Mouse (Mus musculus) monocyte, adult 5-6 weeks (primary cell): ENCODE data around the gene Nek4. TPM values are rescaled to one million over a fixed set of nuclear protein-coding genes. Genes with fewer than 3 reads are reported as not detected.

Source experiments
- ATAC-seq: fragments of 153-309, 156-312 bp; replicated peaks from 2 replicates; pipeline ENCODE4 v1.8.0; 2017; ENCODE audit warnings: mild to moderate bottlenecking; ENCODE audit not compliant: low TSS enrichment, insufficient number of reproducible peaks, severe bottlenecking, poor library complexity, low FRiP score
- total RNA-seq: library from RNA; stranded (forward); fragments of 200-1000, 200-491, 200-594 nt; gene quantifications from 3 replicates; pipeline ENCODE4 v1.2.3, GENCODE M21; 2017

The Nek4 gene
- total RNA-seq, 1 experiment from 2014 or later, result 5.3 TPM

DNA sequence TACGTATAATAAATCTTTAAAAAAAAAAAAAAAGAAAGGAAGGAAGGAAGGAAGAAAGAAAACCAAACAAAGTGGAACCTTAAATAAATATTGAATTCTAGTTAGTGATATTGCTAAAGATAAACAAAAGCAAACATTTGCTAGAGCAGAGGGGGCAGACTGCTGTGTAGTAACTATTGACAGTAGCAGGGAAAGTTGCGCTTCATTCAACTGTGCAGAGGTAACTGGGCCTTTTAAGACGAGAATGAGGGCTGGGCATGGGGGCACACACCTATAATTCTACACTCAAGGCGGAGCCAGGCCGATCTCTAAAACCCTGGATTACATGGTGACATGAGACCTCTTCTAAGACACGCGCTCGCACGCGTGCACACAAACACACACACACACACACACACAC lies 1.2 kb upstream of the Nek4 start:
- no peak for ATAC-seq

DNA sequence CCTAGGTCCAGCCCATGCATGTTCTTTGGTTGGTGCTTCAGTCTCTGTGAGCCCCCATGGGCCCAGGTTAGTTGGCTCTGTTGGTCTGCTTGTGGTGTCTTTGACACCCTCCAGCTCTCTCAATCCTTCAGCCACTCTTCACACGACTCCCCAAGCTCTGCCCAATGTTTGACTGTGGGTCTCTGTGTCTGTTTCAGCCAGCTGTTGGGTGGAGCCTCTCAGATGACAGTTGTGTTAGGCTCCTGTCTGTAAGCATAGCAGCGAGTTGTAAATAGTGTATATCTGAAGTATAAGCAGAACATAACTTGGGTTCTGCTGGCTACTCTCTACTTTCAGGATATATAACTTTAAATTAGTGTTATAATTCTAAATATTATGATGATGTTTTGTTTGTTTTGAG lies 7.3 kb downstream of the Nek4 start:
- ATAC-seq, result no peak

DNA sequence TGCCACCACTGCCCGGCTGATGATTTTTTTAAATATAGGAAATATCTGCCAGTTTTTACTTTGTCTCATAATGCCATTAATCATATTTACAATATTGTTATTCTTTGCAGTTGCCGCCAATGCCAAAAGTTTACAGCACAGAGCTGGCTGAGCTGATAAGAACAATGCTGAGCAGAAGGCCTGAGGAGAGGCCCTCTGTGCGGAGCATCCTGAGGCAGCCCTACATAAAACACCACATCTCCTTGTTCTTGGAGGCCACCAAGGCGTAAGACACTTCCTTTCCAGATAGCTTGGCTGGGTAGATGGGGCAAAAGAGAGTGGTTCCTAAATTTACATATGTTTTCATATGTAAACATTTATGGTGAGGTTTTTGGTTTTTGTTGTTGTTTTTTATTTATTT lies 7.9 kb downstream of the Nek4 start:
- no peak for ATAC-seq

- no peak for ATAC-seq
Observed at GRCm38 (mm10) chr14:30960366-30960765, 9.2 kb downstream of the Nek4 start.

DNA sequence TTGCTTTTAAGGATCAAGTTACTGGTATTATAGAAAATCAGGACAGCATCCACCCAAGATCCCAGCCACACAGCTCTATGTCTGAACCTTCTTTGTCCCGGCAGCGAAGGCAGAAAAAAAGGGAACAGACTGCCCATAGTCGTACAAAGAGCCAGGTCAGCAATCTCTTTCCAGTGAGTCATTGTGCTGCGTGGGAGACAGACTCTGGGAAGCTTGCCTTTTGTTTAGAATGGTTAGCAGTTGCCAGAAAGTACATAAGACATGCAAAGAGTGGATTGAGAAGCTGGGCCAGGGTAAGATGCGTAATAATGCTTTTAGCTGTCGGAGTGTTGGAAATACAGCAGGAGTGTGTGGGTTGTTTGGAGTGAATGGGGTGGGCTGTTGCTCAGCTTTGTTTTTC lies 23.0 kb downstream of the Nek4 start:
- no peak for ATAC-seq

DNA sequence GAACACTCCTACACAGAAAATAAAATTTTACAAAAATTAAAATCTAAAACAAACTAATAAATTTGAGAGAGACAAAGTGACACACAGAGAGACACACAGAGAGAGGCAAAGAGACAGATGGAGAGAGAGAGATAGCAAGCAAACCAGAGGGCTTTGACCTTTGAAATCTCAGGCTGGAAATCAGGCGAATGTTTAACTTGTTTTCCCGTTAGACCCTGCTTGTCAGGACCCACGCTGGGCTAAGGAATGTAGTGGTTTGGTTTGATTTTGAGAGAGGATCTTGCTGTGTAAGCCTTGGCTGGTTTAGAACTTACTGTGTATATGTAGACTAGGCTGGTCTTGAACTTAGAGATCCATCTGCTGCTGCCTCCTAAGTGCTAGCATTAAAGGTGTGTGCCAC lies 25.0 kb downstream of the Nek4 start:
- no peak for ATAC-seq

- ATAC-seq, result no peak
Observed at GRCm38 (mm10) chr14:30996417-30996816, 45.2 kb downstream of the Nek4 start.

DNA sequence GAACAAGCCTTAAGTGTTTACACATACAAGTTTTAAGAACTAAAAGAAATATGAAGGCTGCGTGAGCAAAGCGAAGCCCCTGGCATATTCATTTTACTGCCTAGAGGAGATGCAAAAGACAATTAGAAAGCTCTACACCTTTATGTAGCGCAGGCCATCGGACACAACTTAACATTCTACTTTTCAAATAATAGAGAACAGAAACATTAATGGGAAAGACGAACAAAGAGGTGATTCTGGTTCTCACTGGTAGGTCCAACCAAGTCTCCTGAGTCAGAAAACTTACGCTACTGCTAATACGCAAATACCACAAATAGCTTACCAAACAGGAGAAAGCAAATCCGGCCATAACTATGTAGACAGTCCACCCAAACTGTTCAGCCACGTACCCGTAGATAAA lies 49.2 kb downstream of the Nek4 start:
- ATAC-seq, result no peak

- no peak for ATAC-seq
Observed at GRCm38 (mm10) chr14:31000816-31001306, 49.7 kb downstream of the Nek4 start.

DNA sequence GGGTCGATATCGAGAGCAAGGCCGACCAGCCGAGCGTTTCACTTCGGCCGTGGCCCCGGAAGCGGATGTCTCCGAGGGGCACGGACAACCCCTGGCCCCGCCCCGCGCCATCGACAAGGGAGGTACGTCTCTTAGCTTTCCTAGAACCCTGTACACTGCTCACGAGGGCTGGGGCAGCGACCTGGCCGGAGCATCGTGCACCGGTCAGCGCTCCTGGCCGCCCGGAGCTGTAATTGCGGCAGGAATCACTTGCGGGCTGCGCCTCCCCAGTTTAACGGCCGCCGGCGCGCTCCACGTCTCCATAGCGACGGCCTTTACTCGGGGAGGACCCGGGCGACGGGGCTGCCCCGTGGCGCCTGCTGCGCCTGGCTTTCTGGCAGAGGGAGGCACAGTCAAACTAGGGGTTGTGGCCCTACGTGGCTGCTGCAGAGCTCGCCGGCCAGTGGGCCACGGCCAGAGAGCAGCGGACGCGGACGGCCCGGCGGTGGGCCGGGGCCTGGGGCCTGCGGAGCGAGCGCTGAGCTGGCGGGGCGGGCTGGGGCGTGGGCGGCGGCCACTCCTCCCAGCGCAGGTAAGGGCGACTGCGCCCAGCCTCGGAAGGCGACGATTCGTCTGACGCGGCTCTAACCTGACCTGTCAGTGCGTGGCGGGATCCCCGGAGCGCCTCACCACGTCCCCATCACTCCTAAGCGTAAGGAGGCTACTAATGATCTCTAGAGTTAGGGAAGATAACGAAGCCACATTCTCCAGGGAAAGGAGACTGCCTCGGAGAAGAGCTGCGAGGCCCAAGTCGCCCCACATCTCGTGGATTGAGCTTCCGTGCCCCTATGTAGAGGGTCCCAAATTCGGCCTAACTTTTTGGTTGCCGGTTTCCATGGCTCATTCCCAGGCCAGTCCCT lies 50.4 kb downstream of the Nek4 start, which contains the start of the genes Glt8d1 and Spcs1:
Gene Glt8d1, plus strand, starts transcription at position 94 of the 899 bp plus-strand sequence.
Gene Spcs1, minus strand, starts transcription at position 366 of the 899 bp plus-strand sequence.
- ATAC-seq, result peak; percentile 84

- no peak for ATAC-seq
Observed at GRCm38 (mm10) chr14:31004527-31004926, 53.4 kb downstream of the Nek4 start.

DNA sequence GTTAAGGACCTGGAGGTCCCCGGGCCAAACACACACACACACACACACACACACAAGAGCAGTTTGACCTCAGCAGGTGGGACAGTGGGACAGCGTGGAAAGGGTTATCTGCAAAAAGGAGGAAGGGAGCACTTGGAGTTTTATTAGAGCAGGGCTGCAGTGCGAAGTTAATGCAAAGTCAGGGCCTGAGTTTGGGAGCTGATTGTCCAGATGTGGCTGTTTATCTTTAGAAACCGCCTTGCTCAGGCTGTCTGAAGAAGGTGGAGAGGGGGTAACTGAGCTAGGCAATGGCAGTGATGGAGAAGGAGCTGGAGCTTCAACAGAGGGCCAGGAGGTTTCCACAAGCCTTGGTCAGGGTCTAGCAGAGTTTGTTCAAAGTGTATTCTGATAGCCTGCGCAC lies 55.6 kb downstream of the Nek4 start:
- ATAC-seq, result no peak

DNA sequence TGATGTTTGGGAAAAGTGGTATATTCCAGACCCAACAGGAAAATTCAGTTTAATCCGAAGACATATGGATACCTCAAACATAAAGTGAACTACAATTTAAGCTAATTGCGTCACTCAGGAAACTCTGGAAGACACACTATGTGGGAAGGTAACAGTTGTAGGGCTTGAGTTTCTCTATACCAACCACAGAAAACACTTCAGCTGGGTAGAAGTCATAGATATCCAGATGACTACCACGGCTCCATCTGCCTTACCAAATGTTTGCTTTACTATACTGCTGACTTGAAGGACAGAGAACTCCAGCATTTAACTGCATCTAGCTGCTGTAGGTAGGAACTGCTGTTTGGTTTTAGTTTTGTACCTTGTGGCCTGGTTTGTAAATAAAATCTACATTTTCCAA lies 60.4 kb downstream of the Nek4 start:
- ATAC-seq, result no peak

- no peak for ATAC-seq
Observed at GRCm38 (mm10) chr14:31013928-31014327, 62.8 kb downstream of the Nek4 start.

GRCm38 (mm10) chr14:31016063-31016462 lies 64.9 kb downstream of the Nek4 start:
- ATAC-seq, result no peak

DNA sequence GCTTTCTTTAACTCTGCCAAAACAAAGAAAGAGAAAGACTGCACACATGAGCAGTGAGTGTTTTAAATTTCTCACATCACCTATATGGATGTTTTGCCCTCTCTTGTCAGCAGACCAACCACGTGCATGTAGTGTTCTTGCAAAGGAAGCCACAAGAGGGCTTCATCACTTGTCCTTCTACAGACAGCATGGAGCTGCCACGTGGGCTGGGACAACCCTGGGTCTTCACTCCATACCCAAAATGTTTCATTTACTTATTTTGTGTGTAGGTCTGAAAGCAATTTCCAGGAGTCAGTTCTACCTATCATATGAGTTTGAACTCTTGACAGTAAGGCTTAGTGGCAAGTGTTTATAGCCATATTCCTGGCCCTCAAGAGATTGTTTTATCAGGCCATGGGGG lies 66.7 kb downstream of the Nek4 start:
- ATAC-seq, result no peak

GRCm38 (mm10) chr14:31018860-31019291 lies 67.7 kb downstream of the Nek4 start, which contains the start of the genes Pbrm1 and Gnl3:
Gene Pbrm1 (plus strand): TSS chr14:31019138.
Gene Gnl3 (minus strand): TSS chr14:31019152.
- peak; percentile 95 for ATAC-seq

GRCm38 (mm10) chr14:31019331-31020205 lies 68.4 kb downstream of the Nek4 start:
- peak; percentile 34; the same call in 1 of the 2 replicates for ATAC-seq

DNA sequence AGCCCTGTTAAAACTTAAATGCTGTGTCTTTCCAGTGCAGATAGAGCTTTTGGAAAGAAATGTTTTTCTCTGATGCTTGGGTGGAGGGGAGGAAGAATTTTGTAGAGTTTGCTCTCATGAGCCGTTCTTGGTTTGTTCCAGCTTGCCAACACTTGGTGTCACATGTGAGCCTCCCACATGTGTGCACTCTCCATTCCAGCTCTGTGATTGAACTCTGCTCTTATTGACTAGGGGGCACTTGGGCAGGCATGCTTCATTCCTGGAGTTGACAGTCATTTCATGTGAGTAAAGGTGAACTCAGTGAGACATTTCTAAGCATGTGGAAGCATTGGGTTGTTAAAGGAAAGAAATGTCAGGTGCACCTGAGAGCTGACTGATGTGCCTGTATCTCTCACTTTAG lies 71.4 kb downstream of the Nek4 start:
- no peak for ATAC-seq
